Mouse (Mus musculus) spleen, adult 2 months (tissue): Measurements from ENCODE around the gene Mmadhc. TPM values are rescaled to one million over a fixed set of nuclear protein-coding genes. Genes with fewer than 3 reads are reported as not detected.

ENCODE experiments used
- DNase-seq, 2 experiments: peaks; one replicate each; pipeline versions ENCODE4 v3.0.0 to v3.0.0-alpha.2; 2012 to 2021; ENCODE audit warnings: low spot score in 2 of 2, low read depth in 1 of 2
- H3K27ac ChIP-seq: fragments of 200-500 bp; 2 replicates; pipeline ENCODE4 v1.5.1; 2012; ENCODE audit warnings: low read length, inconsistent platforms; ENCODE audit not compliant: insufficient read depth
- H3K27me3 ChIP-seq: fragments of 200-500 bp; 2 replicates; pipeline ENCODE4 v1.6.1; 2012; ENCODE audit warnings: mild to moderate bottlenecking, moderate library complexity, low read length, inconsistent platforms; ENCODE audit not compliant: control insufficient read depth, insufficient read depth
- H3K36me3 ChIP-seq: fragments of 200-500 bp; 2 replicates; pipeline ENCODE4 v1.6.1; 2012; ENCODE audit warnings: mild to moderate bottlenecking, low read length, inconsistent platforms; ENCODE audit not compliant: control insufficient read depth, insufficient read depth
- H3K4me1 ChIP-seq: fragments of 200-500 bp; 2 replicates; pipeline ENCODE4 v1.6.1; 2011; ENCODE audit warnings: inconsistent platforms; ENCODE audit not compliant: control insufficient read depth, insufficient read depth, insufficient read length
- H3K4me3 ChIP-seq: fragments of 200-500 bp; 2 replicates; pipeline ENCODE4 v1.5.1; 2011; ENCODE audit warnings: mild to moderate bottlenecking, inconsistent platforms; ENCODE audit not compliant: insufficient read depth, insufficient read length; ENCODE audit errors: extremely low read depth
- CTCF ChIP-seq: fragments of 200-500 bp; IDR thresholded peaks from 2 replicates; pipeline ENCODE4 v1.5.1; 2011; ENCODE audit warnings: mild to moderate bottlenecking, inconsistent platforms; ENCODE audit not compliant: insufficient read depth, insufficient read length, insufficient replicate concordance; ENCODE audit errors: extremely low read depth
- POLR2A ChIP-seq: fragments of 200-500 bp; IDR thresholded peaks from 2 replicates; pipeline ENCODE4 v1.6.1; 2011; ENCODE audit warnings: low read depth, low read length, inconsistent platforms
- WGBS: fragments of 180-500 bp; shearing (Covaris S2); methylation state at CpG from one replicate; pipeline ENCODE4 v1.1.7; 2018; 5-methylcytosine and 5-hydroxymethylcytosine counted together
- polyA plus RNA-seq: library from polyadenylated mRNA; depleted of rRNA; stranded (reverse); fragments of >200 nt; gene quantifications from 2 replicates; pipeline ENCODE4 v1.2.3, GENCODE M21; 2012

Gene Mmadhc
- polyA plus RNA-seq, 1 experiment = 18.5 TPM

DNA sequence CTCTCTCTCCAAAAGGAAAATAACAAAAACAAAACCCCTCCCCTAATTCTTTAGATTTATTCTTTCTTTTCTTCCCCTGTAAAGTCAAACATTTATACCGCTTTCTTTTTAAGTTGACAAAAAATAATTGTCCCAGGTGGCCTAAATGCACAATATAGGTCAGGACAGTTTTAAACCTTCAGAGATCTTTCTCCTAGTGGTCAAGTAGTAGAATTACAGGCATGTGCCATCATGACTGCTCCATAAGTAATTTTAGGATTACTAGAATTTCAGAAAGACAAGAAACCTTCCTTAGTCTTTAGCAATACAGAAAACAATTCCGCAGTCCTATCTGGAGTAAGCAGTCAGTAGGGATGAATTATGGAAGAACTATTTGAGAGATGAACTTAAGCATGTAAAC is 5.8 kb downstream of the Mmadhc start:
- Histone ChIP-seq H3K27ac (no peak overlapping the region), H3K27me3 (no peaks in the 10 kb centered on the region), H3K4me1 (peaks cover 6% of the 10 kb centered on the region), H3K4me3 (no peak overlapping the region), H3K36me3 (peaks cover 19% of the 10 kb centered on the region)
- TF ChIP-seq CTCF (no peak), POLR2A (no peak)
- 89% methylated on average over 2 of the region's 2 CpGs for WGBS
- DNase-seq = no peak

- WGBS = 87% methylated on average over 3 of the region's 3 CpGs
- Histone ChIP-seq H3K4me3 (no peak overlapping the region), H3K36me3 (peaks cover 23% of the 10 kb centered on the region), H3K27ac (no peak overlapping the region), H3K4me1 (no peaks in the 10 kb centered on the region), H3K27me3 (no peaks in the 10 kb centered on the region)
- TF ChIP-seq POLR2A (no peak), CTCF (no peak)
- DNase-seq = no peak
These were observed 11.8 kb downstream of the Mmadhc start for GRCm38 (mm10) chr2:50284781-50285180.

- Histone ChIP-seq H3K36me3 (peaks cover 23% of the 10 kb centered on the region), H3K4me3 (no peak overlapping the region), H3K4me1 (no peaks in the 10 kb centered on the region), H3K27me3 (no peaks in the 10 kb centered on the region), H3K27ac (no peak overlapping the region)
- no peak for TF ChIP-seq CTCF
- TF ChIP-seq POLR2A = no peak
- 91% methylated on average over 5 of the region's 5 CpGs for WGBS
- DNase-seq = no peak
These were observed 12.6 kb downstream of the Mmadhc start for GRCm38 (mm10) chr2:50284040-50284439.

- no peaks in the 10 kb centered on the region for H3K27me3 ChIP-seq
- no peak for TF ChIP-seq POLR2A
- TF ChIP-seq CTCF = no peak
- H3K27ac ChIP-seq = no peak overlapping the region
- no peak overlapping the region for H3K4me3 ChIP-seq
- DNase-seq = no peak
- peaks cover 8% of the 10 kb centered on the region for H3K36me3 ChIP-seq
- no peaks in the 10 kb centered on the region for H3K4me1 ChIP-seq
- 92% methylated on average over 10 of the region's 10 CpGs for WGBS
These were observed 19.9 kb downstream of the Mmadhc start for GRCm38 (mm10) chr2:50276715-50277114.

GRCm38 (mm10) chr2:50273415-50273814 is 23.2 kb downstream of the Mmadhc start:
- DNase-seq = no peak
- TF ChIP-seq POLR2A (no peak), CTCF (no peak)
- Histone ChIP-seq H3K4me1 (no peaks in the 10 kb centered on the region), H3K4me3 (no peak overlapping the region), H3K36me3 (no peaks in the 10 kb centered on the region; the same call in 1 of the 2 replicates), H3K27me3 (no peaks in the 10 kb centered on the region), H3K27ac (no peak overlapping the region)
- 91% methylated on average over 6 of the region's 6 CpGs for WGBS

DNA sequence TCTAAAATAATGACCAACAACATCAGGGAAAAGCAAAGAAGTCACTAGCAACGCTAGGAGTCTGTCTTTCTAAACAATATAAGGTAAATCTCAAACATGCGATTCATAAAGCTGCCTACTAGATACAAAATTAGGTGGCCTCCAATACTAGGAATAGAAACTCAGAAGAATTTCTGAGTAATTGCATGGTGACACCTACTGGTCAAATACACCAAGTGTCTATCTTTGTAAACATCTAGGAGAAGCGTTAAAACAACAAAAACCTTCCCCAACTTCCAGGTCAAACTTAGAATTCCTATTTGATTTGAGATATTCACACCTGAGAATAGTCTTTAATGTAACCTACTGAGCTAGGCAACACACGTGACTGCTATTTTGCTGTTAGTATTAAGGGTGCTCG is 24.4 kb downstream of the Mmadhc start:
- WGBS = 41% methylated on average over 5 of the region's 5 CpGs
- TF ChIP-seq POLR2A (no peak), CTCF (no peak)
- Histone ChIP-seq H3K36me3 (no peaks in the 10 kb centered on the region; the same call in 1 of the 2 replicates), H3K27me3 (no peaks in the 10 kb centered on the region), H3K27ac (no peak overlapping the region), H3K4me1 (no peaks in the 10 kb centered on the region), H3K4me3 (no peak overlapping the region)
- no peak for DNase-seq

DNA sequence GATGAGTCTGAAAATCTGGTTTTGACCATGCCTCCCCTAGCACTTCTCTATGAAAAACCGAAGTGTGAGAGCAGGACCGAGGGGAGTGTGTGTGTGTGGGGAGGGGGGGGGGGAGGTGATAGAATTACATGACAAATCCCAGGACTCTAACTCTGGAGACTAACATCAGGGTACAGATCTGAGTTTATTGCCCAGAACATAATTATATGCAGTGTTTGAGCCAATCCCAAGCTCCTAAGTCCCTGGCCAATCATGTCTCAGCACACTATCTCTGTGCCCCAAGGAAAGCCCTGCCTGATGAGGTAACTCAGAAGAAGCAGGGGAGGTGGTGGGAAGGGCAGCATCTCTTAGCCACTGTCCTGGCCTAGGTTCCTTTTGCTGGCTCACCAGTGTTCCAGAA is 28.1 kb downstream of the Mmadhc start:
- 72% methylated on average over 2 of the region's 2 CpGs for WGBS
- no peaks in the 10 kb centered on the region for H3K27me3 ChIP-seq
- H3K4me1 ChIP-seq = no peaks in the 10 kb centered on the region
- TF ChIP-seq CTCF = no peak
- no peak for TF ChIP-seq POLR2A
- no peak for DNase-seq
- no peak overlapping the region for H3K4me3 ChIP-seq
- H3K27ac ChIP-seq = no peak overlapping the region
- no peaks in the 10 kb centered on the region for H3K36me3 ChIP-seq

- Histone ChIP-seq H3K36me3 (no peaks in the 10 kb centered on the region), H3K27ac (no peak overlapping the region), H3K4me1 (no peaks in the 10 kb centered on the region), H3K27me3 (no peaks in the 10 kb centered on the region), H3K4me3 (no peak overlapping the region)
- DNase-seq = no peak
- TF ChIP-seq CTCF = no peak
- TF ChIP-seq POLR2A = no peak
These were observed 29.6 kb downstream of the Mmadhc start for GRCm38 (mm10) chr2:50267046-50267445.
